ENCODE assay signal across 13 mouse cellular contexts in genomic region chr6:29638844-29639460, GRCm38 (mm10). TPM values are rescaled to one million over a fixed set of nuclear protein-coding genes. Genes with fewer than 3 reads are reported as not detected.
A peak's percentile ranks its signal among the peaks of the same experiment; 100 is the strongest.
DNase-seq lines count a peak whose midpoint lies in the region; ATAC-seq lines count a peak whose summit lies in the region.
"Had no signal": no experiment of that assay in that cellular context is flagged by ENCODE, and none has a peak within 500 bp of the region (broad histone marks: within the 10 kb centered on the region; RNA-seq: fewer than 3 reads in every experiment).

No protein-coding gene starts in this region.

- H3K36me3 ChIP-seq in heart, embryonic 14.5 days (ENCODE audit: control insufficient read depth, insufficient read depth, low read length), result no peaks in the 10 kb centered on the region
- no peaks in the 10 kb centered on the region for H3K36me3 ChIP-seq in midbrain, embryonic 10.5 days
- no peaks in the 10 kb centered on the region for H3K36me3 ChIP-seq in midbrain, embryonic 15.5 days (replicated peaks)
- no peaks in the 10 kb centered on the region for H3K36me3 ChIP-seq in embryonic facial prominence, embryonic 10.5 days (replicated peaks)
- H3K36me3 ChIP-seq in limb, embryonic 13.5 days, result no peaks in the 10 kb centered on the region
- H3K36me3 ChIP-seq: liver, embryonic 15.5 days had no signal

- H3K4me2 ChIP-seq in heart, embryonic 14.5 days (ENCODE audit: low read length), result peak overlapping the region; percentile 17; the same call in 1 of the 2 replicates
- no peak overlapping the region for H3K4me2 ChIP-seq in midbrain, embryonic 15.5 days
- H3K4me2 ChIP-seq in limb, embryonic 13.5 days (replicated peaks), result peak overlapping the region; percentile 32
- H3K4me2 ChIP-seq: liver, embryonic 15.5 days had no signal

- no peaks in the 10 kb centered on the region; the same call in 1 of the 2 replicates for H3K27me3 ChIP-seq in heart, embryonic 14.5 days (ENCODE audit: control insufficient read depth, insufficient read depth, low read length)
- peaks cover 43% of the 10 kb centered on the region for H3K27me3 ChIP-seq in midbrain, embryonic 10.5 days (ENCODE audit: low read depth, poor library complexity, severe bottlenecking)
- peaks cover 3% of the 10 kb centered on the region; the same call in 1 of the 2 replicates for H3K27me3 ChIP-seq in midbrain, embryonic 15.5 days (replicated peaks)
- peaks cover 16% of the 10 kb centered on the region for H3K27me3 ChIP-seq in embryonic facial prominence, embryonic 10.5 days (replicated peaks; ENCODE audit: low read depth, poor library complexity, severe bottlenecking)
- peaks cover 13% of the 10 kb centered on the region for H3K27me3 ChIP-seq in limb, embryonic 13.5 days

- no peak overlapping the region for H3K9ac ChIP-seq in heart, embryonic 14.5 days (ENCODE audit: low read length)
- no peak overlapping the region for H3K9ac ChIP-seq in midbrain, embryonic 15.5 days
- no peak overlapping the region for H3K9ac ChIP-seq in limb, embryonic 13.5 days
- H3K9ac ChIP-seq: liver, embryonic 15.5 days had no signal

- H3K9me3 ChIP-seq in heart, embryonic 14.5 days (ENCODE audit: control insufficient read depth, low read length), result peaks cover 9% of the 10 kb centered on the region
- peaks cover 7% of the 10 kb centered on the region; the same call in 1 of the 2 replicates for H3K9me3 ChIP-seq in midbrain, embryonic 10.5 days (replicated peaks)
- no peaks in the 10 kb centered on the region; the same call in 1 of the 2 replicates for H3K9me3 ChIP-seq in midbrain, embryonic 15.5 days
- H3K9me3 ChIP-seq in embryonic facial prominence, embryonic 10.5 days, result peaks cover 4% of the 10 kb centered on the region; the same call in 1 of the 2 replicates
- H3K9me3 ChIP-seq in limb, embryonic 13.5 days, result peaks cover 5% of the 10 kb centered on the region
- H3K9me3 ChIP-seq: liver, embryonic 15.5 days had no signal

- no peak for ATAC-seq in heart, embryonic 14.5 days (ENCODE audit: insufficient number of reproducible peaks, insufficient read depth, low FRiP score, low read depth)
- ATAC-seq in midbrain, embryonic 15.5 days (replicated peaks), result no peak
- no peak for ATAC-seq in limb, embryonic 13.5 days (ENCODE audit: low FRiP score, low read depth)
- ATAC-seq: Patski had no signal

- no peak for DNase-seq in heart, adult 9 months (ENCODE audit: low spot score in 2 of 2)
- DNase-seq in midbrain, embryonic 10.5 days (ENCODE audit: low spot score), result peak; percentile 21
- DNase-seq in embryonic facial prominence, embryonic 10.5 days (ENCODE audit: low spot score), result peak; percentile 12
- DNase-seq in lung, postnatal 25 days (ENCODE audit: low spot score), result no peak
- DNase-seq in left cerebral cortex, adult 8-10 months (ENCODE audit: low spot score in 2 of 2), result no peak
- DNase-seq: adrenal gland, adult 8-10 months; cerebellum, postnatal 36 days had no signal

- WGBS in heart, embryonic 14.5 days, result 6% methylated on average over 16 of the region's 16 CpGs
- WGBS in midbrain, embryonic 10.5 days, result 14% methylated on average over 16 of the region's 16 CpGs
- 14% methylated on average over 16 of the region's 16 CpGs for WGBS in midbrain, embryonic 15.5 days
- 9% methylated on average over 16 of the region's 16 CpGs for WGBS in embryonic facial prominence, embryonic 10.5 days
- 10% methylated on average over 16 of the region's 16 CpGs for WGBS in limb, embryonic 13.5 days

- no peak overlapping the region for H3K27ac ChIP-seq in heart, embryonic 14.5 days (replicated peaks in 1 of 2; ENCODE audit: control insufficient read depth in 1 of 2, insufficient read depth in 1 of 2, low read depth in 2 of 2, low read length in 2 of 2)
- peak overlapping the region; percentile 52; the same call in 1 of the 2 replicates for H3K27ac ChIP-seq in midbrain, embryonic 10.5 days (replicated peaks)
- H3K27ac ChIP-seq in midbrain, embryonic 15.5 days, result no peak overlapping the region
- H3K27ac ChIP-seq in embryonic facial prominence, embryonic 10.5 days (replicated peaks), result no peak overlapping the region
- H3K27ac ChIP-seq in limb, embryonic 13.5 days, result no peak overlapping the region
- H3K27ac ChIP-seq: layer of hippocampus, adult 2 months; liver, embryonic 15.5 days had no signal

- H3K4me1 ChIP-seq in heart, embryonic 14.5 days (ENCODE audit: control insufficient read depth in 2 of 2, insufficient read depth in 2 of 2, low read length in 2 of 2), result no peaks in the 10 kb centered on the region; a peak in 1 of 4 replicates
- peaks cover 21% of the 10 kb centered on the region for H3K4me1 ChIP-seq in midbrain, embryonic 10.5 days
- no peaks in the 10 kb centered on the region for H3K4me1 ChIP-seq in midbrain, embryonic 15.5 days
- peaks cover 12% of the 10 kb centered on the region for H3K4me1 ChIP-seq in embryonic facial prominence, embryonic 10.5 days
- no peaks in the 10 kb centered on the region for H3K4me1 ChIP-seq in limb, embryonic 13.5 days
- H3K4me1 ChIP-seq: liver, embryonic 15.5 days had no signal

- no peak overlapping the region for H3K4me3 ChIP-seq in heart, embryonic 14.5 days (ENCODE audit: control insufficient read depth in 1 of 2, insufficient read depth in 1 of 2, low read depth in 1 of 2, low read length in 2 of 2)
- H3K4me3 ChIP-seq in midbrain, embryonic 10.5 days, result peak overlapping the region; percentile 21; the same call in 1 of the 2 replicates
- H3K4me3 ChIP-seq in midbrain, embryonic 15.5 days, result no peak overlapping the region
- peak overlapping the region; percentile 35 for H3K4me3 ChIP-seq in embryonic facial prominence, embryonic 10.5 days
- H3K4me3 ChIP-seq in limb, embryonic 13.5 days, result no peak overlapping the region
- H3K4me3 ChIP-seq: layer of hippocampus, adult 2 months; liver, embryonic 15.5 days had no signal

RNA-seq across cellular contexts. Expression of gene Tnpo3, which starts 29.3 kb away (rescaled TPM):
- 65.4 and 66.6 TPM in 2 replicates for polyA plus RNA-seq in heart, embryonic 14.5 days (2014; fragmentation: Nextera tagmentation; extraction: Ambion mirVana)
- 122 and 129 TPM in 2 replicates for polyA plus RNA-seq in midbrain, embryonic 10.5 days (2016; fragmentation: Nextera tagmentation; extraction: Ambion mirVana)
- 87.5 and 93.2 TPM in 2 replicates for polyA plus RNA-seq in midbrain, embryonic 15.5 days (2015; fragmentation: Nextera tagmentation; extraction: Ambion mirVana)
- polyA plus RNA-seq in embryonic facial prominence, embryonic 10.5 days (2016; fragmentation: Nextera tagmentation; extraction: Ambion mirVana), result 124 and 125 TPM in 2 replicates
- polyA plus RNA-seq in limb, embryonic 13.5 days (2015; fragmentation: Nextera tagmentation; extraction: Ambion mirVana), result 97.3 and 98.8 TPM in 2 replicates
- 10 to 100 TPM; 64.5 to 75.1 (median 70.3) TPM for total RNA-seq in left cerebral cortex, adult 8-10 months (2022)

RNA-seq across cellular contexts. Expression of gene Tspan33, which starts 55.1 kb away (rescaled TPM):
- polyA plus RNA-seq in heart, embryonic 14.5 days (2014; fragmentation: Nextera tagmentation; extraction: Ambion mirVana), result 2.4 and 3.2 TPM in 2 replicates
- polyA plus RNA-seq in midbrain, embryonic 10.5 days (2016; fragmentation: Nextera tagmentation; extraction: Ambion mirVana), result 10.9 and 12.2 TPM in 2 replicates
- 6.5 and 8.3 TPM in 2 replicates for polyA plus RNA-seq in midbrain, embryonic 15.5 days (2015; fragmentation: Nextera tagmentation; extraction: Ambion mirVana)
- polyA plus RNA-seq in embryonic facial prominence, embryonic 10.5 days (2016; fragmentation: Nextera tagmentation; extraction: Ambion mirVana), result 6.0 and 7.4 TPM in 2 replicates
- 4.6 and 5.1 TPM in 2 replicates for polyA plus RNA-seq in limb, embryonic 13.5 days (2015; fragmentation: Nextera tagmentation; extraction: Ambion mirVana)
- 10 to 100 TPM; 19.8 to 26.5 (median 21.7) TPM for total RNA-seq in left cerebral cortex, adult 8-10 months (2022)

Comparison
In these comparisons a context has a peak if more than half of its experiments do, and no peak if none do; other contexts are left out.
1. H3K4me3 ChIP-seq: peak in midbrain, embryonic 10.5 days (single experiment) and embryonic facial prominence, embryonic 10.5 days (single experiment); none in heart, embryonic 14.5 days (0 of 2), midbrain, embryonic 15.5 days (single experiment) and limb, embryonic 13.5 days (single experiment).
2. DNase-seq: peak in midbrain, embryonic 10.5 days (single experiment) and embryonic facial prominence, embryonic 10.5 days (single experiment); none in heart, adult 9 months (0 of 2), lung, postnatal 25 days (single experiment) and left cerebral cortex, adult 8-10 months (0 of 2).